Mouse (Mus musculus): ENCODE measurements at regions not wholly inside any gene's neighbourhood (a gene's known extent, or its start where the extent isn't known, plus 50 kb on each side); places are given as distances from the start of the nearest gene placed in this dataset.

GRCm38 (mm10) chr3:58362563-58362962 lies 52.0 kb upstream of the Tsc22d2 start:
- Histone ChIP-seq H3K4me2 (no peak overlapping the region), H3K4me3 (no peak overlapping the region), H3K36me3 (no peaks in the 10 kb centered on the region), H3K9me3 (replicated peaks) (no peaks in the 10 kb centered on the region), H3K27me3 (replicated peaks) (no peaks in the 10 kb centered on the region), H3K9ac (no peak overlapping the region), H3K27ac (no peak overlapping the region), H3K4me1 (peaks cover 16% of the 10 kb centered on the region)
- WGBS (ENCODE audit: insufficient replicate concordance): 65% methylated on average over 4 of the region's 4 CpGs
- ATAC-seq: no peak

GRCm38 (mm10) chr3:58364526-58364925 lies 50.0 kb upstream of the Tsc22d2 start:
- ATAC-seq: no peak
- no peaks in the 10 kb centered on the region for H3K9me3 ChIP-seq (replicated peaks)
- H3K27ac ChIP-seq: no peak overlapping the region
- H3K4me1 ChIP-seq: peaks cover 16% of the 10 kb centered on the region
- WGBS (ENCODE audit: insufficient replicate concordance): 9% methylated on average over 3 of the region's 3 CpGs
- H3K36me3 ChIP-seq: no peaks in the 10 kb centered on the region
- H3K9ac ChIP-seq: no peak overlapping the region
- H3K27me3 ChIP-seq (replicated peaks): no peaks in the 10 kb centered on the region
- H3K4me2 ChIP-seq: no peak overlapping the region
- H3K4me3 ChIP-seq: no peak overlapping the region
